Mouse (Mus musculus) gastrocnemius, postnatal 4 days (tissue): ENCODE data around the gene Chd2. TPM values are rescaled to one million over a fixed set of nuclear protein-coding genes. Genes with fewer than 3 reads are reported as not detected.
"Not testable (repeated sequence)": the region's sequence is repeated elsewhere in the genome, so short reads cannot be mapped to it uniquely, and the experiment has no call there.

Experiments used
- DNase-seq, 2 experiments: peaks; one replicate each; pipeline ENCODE4 v3.0.0; 2021 to 2022; ENCODE audit warnings: low spot score in 2 of 2, mixed read lengths in 2 of 2
- total RNA-seq, 2 experiments: library from RNA; stranded (reverse); gene quantifications; 2 replicates each; pipeline ENCODE4 v1.2.3; 2021

Gene Chd2
- total RNA-seq, 2 experiments from 2014 or later, result 54.1 to 72.1 TPM

- no peak for DNase-seq
Observed at GRCm38 (mm10) chr7:73523183-73523582, 18.4 kb downstream of the Chd2 start.

GRCm38 (mm10) chr7:73521277-73522193 is 20.1 kb downstream of the Chd2 start:
- DNase-seq, result no peak

GRCm38 (mm10) chr7:73520231-73520630 is 21.4 kb downstream of the Chd2 start:
- no peak for DNase-seq

- no peak for DNase-seq
Observed at GRCm38 (mm10) chr7:73519060-73519796, 22.4 kb downstream of the Chd2 start.

- not testable (repeated sequence) for DNase-seq
Observed at GRCm38 (mm10) chr7:73518373-73518980, 23.2 kb downstream of the Chd2 start.

- no peak for DNase-seq
Observed at GRCm38 (mm10) chr7:73517432-73518054, 24.1 kb downstream of the Chd2 start.

- no peak for DNase-seq
Observed at GRCm38 (mm10) chr7:73516820-73517219, 24.8 kb downstream of the Chd2 start.

- DNase-seq, result no peak
Observed at GRCm38 (mm10) chr7:73514560-73514959, 27.1 kb downstream of the Chd2 start.

- DNase-seq, result no peak
Observed at GRCm38 (mm10) chr7:73512422-73512821, 29.2 kb downstream of the Chd2 start.

GRCm38 (mm10) chr7:73508688-73509087 is 32.9 kb downstream of the Chd2 start:
- DNase-seq, result no peak

- peak in 1 of 2 experiments; percentile 16 for DNase-seq
Observed at GRCm38 (mm10) chr7:73507491-73507890, 34.1 kb downstream of the Chd2 start.

- DNase-seq, result no peak
Observed at GRCm38 (mm10) chr7:73506852-73507251, 34.8 kb downstream of the Chd2 start.

GRCm38 (mm10) chr7:73505266-73505665 is 36.4 kb downstream of the Chd2 start:
- no peak for DNase-seq

GRCm38 (mm10) chr7:73498200-73498599 is 43.4 kb downstream of the Chd2 start:
- DNase-seq, result no peak

- DNase-seq, result no peak
Observed at GRCm38 (mm10) chr7:73489261-73489660, 52.4 kb downstream of the Chd2 start.

- DNase-seq, result no peak
Observed at GRCm38 (mm10) chr7:73481094-73481493, 60.5 kb downstream of the Chd2 start.

GRCm38 (mm10) chr7:73479506-73479905 is 62.1 kb downstream of the Chd2 start:
- no peak for DNase-seq

- DNase-seq, result no peak
Observed at GRCm38 (mm10) chr7:73478157-73479058, 63.2 kb downstream of the Chd2 start.

GRCm38 (mm10) chr7:73467741-73468140 is 73.9 kb downstream of the Chd2 start:
- DNase-seq, result no peak

GRCm38 (mm10) chr7:73463546-73463945 is 78.1 kb downstream of the Chd2 start:
- no peak for DNase-seq
